Mouse (Mus musculus): Measurements from ENCODE around the gene Errfi1. TPM values are rescaled to one million over a fixed set of nuclear protein-coding genes. Genes with fewer than 3 reads are reported as not detected.
"Not testable (repeated sequence)": the region's sequence is repeated elsewhere in the genome, so short reads cannot be mapped to it uniquely, and the experiment has no call there.

The Errfi1 gene
- polyA plus RNA-seq, 1 experiment, result 32.4 TPM

- Histone ChIP-seq H3K4me3 (replicated peaks; ENCODE audit: insufficient read depth, low read depth, low read length) (no peak overlapping the region), H3K27me3 (ENCODE audit: control insufficient read depth, insufficient read depth, low read length) (no peaks in the 10 kb centered on the region), H3K27ac (ENCODE audit: insufficient read depth, low read length) (no peak overlapping the region), H3K4me1 (ENCODE audit: control insufficient read depth, insufficient read depth, low read length) (peaks cover 3% of the 10 kb centered on the region; the same call in 1 of the 2 replicates)
- peak; percentile 51 to 62 for DNase-seq
- 58% methylated on average over 13 of the region's 13 CpGs for WGBS
- TF ChIP-seq POLR2A (IDR thresholded peaks at IDR 0.05; ENCODE audit: borderline replicate concordance, insufficient read depth, low read length), result no peak
- peak; percentile 86 for TF ChIP-seq CTCF (IDR thresholded peaks at IDR 0.05; ENCODE audit: borderline replicate concordance, insufficient read depth, low read depth, low read length)
These were observed 45.1 kb downstream of the Errfi1 start for GRCm38 (mm10) chr4:150898716-150899365.

- TF ChIP-seq CTCF (IDR thresholded peaks at IDR 0.05; ENCODE audit: borderline replicate concordance, insufficient read depth, low read depth, low read length) (no peak), POLR2A (IDR thresholded peaks at IDR 0.05; ENCODE audit: borderline replicate concordance, insufficient read depth, low read length) (no peak)
- DNase-seq, result no peak
- H3K27ac ChIP-seq (ENCODE audit: insufficient read depth, low read length), result no peak overlapping the region
- H3K4me1 ChIP-seq (ENCODE audit: control insufficient read depth, insufficient read depth, low read length), result no peaks in the 10 kb centered on the region
- H3K4me3 ChIP-seq (replicated peaks; ENCODE audit: insufficient read depth, low read depth, low read length), result no peak overlapping the region
- 93% methylated on average over 13 of the region's 13 CpGs for WGBS
- H3K27me3 ChIP-seq (ENCODE audit: control insufficient read depth, insufficient read depth, low read length), result no peaks in the 10 kb centered on the region
These were observed 46.8 kb downstream of the Errfi1 start for GRCm38 (mm10) chr4:150900486-150900885.

GRCm38 (mm10) chr4:150901651-150902050 is 47.9 kb downstream of the Errfi1 start:
- WGBS, result 55% methylated on average over 9 of the region's 9 CpGs
- Histone ChIP-seq H3K27me3 (ENCODE audit: control insufficient read depth, insufficient read depth, low read length) (no peaks in the 10 kb centered on the region), H3K4me3 (replicated peaks; ENCODE audit: insufficient read depth, low read depth, low read length) (no peak overlapping the region), H3K27ac (ENCODE audit: insufficient read depth, low read length) (no peak overlapping the region), H3K4me1 (ENCODE audit: control insufficient read depth, insufficient read depth, low read length) (no peaks in the 10 kb centered on the region)
- DNase-seq, result peak; percentile 56 to 75
- TF ChIP-seq CTCF (IDR thresholded peaks at IDR 0.05; ENCODE audit: borderline replicate concordance, insufficient read depth, low read depth, low read length), result peak; percentile 85
- no peak for TF ChIP-seq POLR2A (IDR thresholded peaks at IDR 0.05; ENCODE audit: borderline replicate concordance, insufficient read depth, low read length)

- 87% methylated on average over 12 of the region's 12 CpGs for WGBS
- TF ChIP-seq POLR2A (IDR thresholded peaks at IDR 0.05; ENCODE audit: borderline replicate concordance, insufficient read depth, low read length), result no peak
- TF ChIP-seq CTCF (IDR thresholded peaks at IDR 0.05; ENCODE audit: borderline replicate concordance, insufficient read depth, low read depth, low read length), result no peak
- no peaks in the 10 kb centered on the region for H3K4me1 ChIP-seq (ENCODE audit: control insufficient read depth, insufficient read depth, low read length)
- H3K27ac ChIP-seq (ENCODE audit: insufficient read depth, low read length), result no peak overlapping the region
- DNase-seq, result no peak
- no peaks in the 10 kb centered on the region for H3K27me3 ChIP-seq (ENCODE audit: control insufficient read depth, insufficient read depth, low read length)
- no peak overlapping the region for H3K4me3 ChIP-seq (replicated peaks; ENCODE audit: insufficient read depth, low read depth, low read length)
These were observed 48.3 kb downstream of the Errfi1 start for GRCm38 (mm10) chr4:150902062-150902461.

- H3K4me3 ChIP-seq (replicated peaks; ENCODE audit: insufficient read depth, low read depth, low read length), result no peak overlapping the region
- H3K27me3 ChIP-seq (ENCODE audit: control insufficient read depth, insufficient read depth, low read length), result no peaks in the 10 kb centered on the region
- no peak for DNase-seq
- TF ChIP-seq CTCF (IDR thresholded peaks at IDR 0.05; ENCODE audit: borderline replicate concordance, insufficient read depth, low read depth, low read length), result no peak
- TF ChIP-seq POLR2A (IDR thresholded peaks at IDR 0.05; ENCODE audit: borderline replicate concordance, insufficient read depth, low read length), result no peak
- no peaks in the 10 kb centered on the region for H3K4me1 ChIP-seq (ENCODE audit: control insufficient read depth, insufficient read depth, low read length)
- no peak overlapping the region for H3K27ac ChIP-seq (ENCODE audit: insufficient read depth, low read length)
- WGBS, result 61% methylated on average over 14 of the region's 14 CpGs
These were observed 49.5 kb downstream of the Errfi1 start for GRCm38 (mm10) chr4:150903091-150903742.

- H3K4me3 ChIP-seq (replicated peaks; ENCODE audit: insufficient read depth, low read depth, low read length), result no peak overlapping the region
- no peak for TF ChIP-seq POLR2A (IDR thresholded peaks at IDR 0.05; ENCODE audit: borderline replicate concordance, insufficient read depth, low read length)
- no peak for TF ChIP-seq CTCF (IDR thresholded peaks at IDR 0.05; ENCODE audit: borderline replicate concordance, insufficient read depth, low read depth, low read length)
- H3K27ac ChIP-seq (ENCODE audit: insufficient read depth, low read length), result no peak overlapping the region
- H3K27me3 ChIP-seq (ENCODE audit: control insufficient read depth, insufficient read depth, low read length), result no peaks in the 10 kb centered on the region
- 88% methylated on average over 8 of the region's 8 CpGs for WGBS
- no peak for DNase-seq
- H3K4me1 ChIP-seq (ENCODE audit: control insufficient read depth, insufficient read depth, low read length), result 0 out of 2 replicates have a peak, but pooled peaks cover 2% of the 10 kb centered on the region
These were observed 53.4 kb downstream of the Errfi1 start for GRCm38 (mm10) chr4:150907099-150907498.

GRCm38 (mm10) chr4:150908512-150908911 is 54.8 kb downstream of the Errfi1 start:
- not testable (repeated sequence) for H3K27me3 ChIP-seq (ENCODE audit: control insufficient read depth, insufficient read depth, low read length); H3K27ac ChIP-seq (ENCODE audit: insufficient read depth, low read length); H3K4me1 ChIP-seq (ENCODE audit: control insufficient read depth, insufficient read depth, low read length); H3K4me3 ChIP-seq (replicated peaks; ENCODE audit: insufficient read depth, low read depth, low read length); DNase-seq
- 81% methylated on average over 5 of the region's 5 CpGs for WGBS

Data from cerebellum, adult 2 months (tissue).